Mouse (Mus musculus) retina, embryonic 14.5 days (tissue): ENCODE data around the gene Ociad2.
A peak's percentile ranks its signal among the peaks of the same experiment; 100 is the strongest.

Source experiments
- DNase-seq: peaks from one replicate; pipeline ENCODE4 v3.0.0-alpha.2; 2015; ENCODE audit warnings: low spot score

Ociad2 gene

DNA sequence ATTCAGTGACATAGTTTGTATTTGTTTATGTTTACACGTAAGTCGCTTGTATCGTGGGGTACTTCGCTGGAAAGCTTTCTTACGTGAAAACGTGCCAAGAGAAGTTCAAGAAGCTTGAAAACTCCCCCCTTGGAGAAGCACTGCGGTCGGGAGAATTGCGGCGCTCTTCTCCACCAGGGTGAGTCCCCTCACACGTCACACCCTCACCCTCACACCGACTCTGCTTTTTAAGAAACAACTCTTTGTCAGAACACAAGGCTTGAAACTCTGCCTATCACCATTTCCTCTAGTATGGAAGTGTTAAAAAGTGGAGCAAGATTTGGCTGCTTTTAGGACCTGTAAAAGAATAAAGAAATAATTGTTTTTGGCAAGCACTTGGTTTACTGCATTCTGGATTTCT is 36.3 kb downstream of the Ociad2 start:
- no peak for DNase-seq

DNA sequence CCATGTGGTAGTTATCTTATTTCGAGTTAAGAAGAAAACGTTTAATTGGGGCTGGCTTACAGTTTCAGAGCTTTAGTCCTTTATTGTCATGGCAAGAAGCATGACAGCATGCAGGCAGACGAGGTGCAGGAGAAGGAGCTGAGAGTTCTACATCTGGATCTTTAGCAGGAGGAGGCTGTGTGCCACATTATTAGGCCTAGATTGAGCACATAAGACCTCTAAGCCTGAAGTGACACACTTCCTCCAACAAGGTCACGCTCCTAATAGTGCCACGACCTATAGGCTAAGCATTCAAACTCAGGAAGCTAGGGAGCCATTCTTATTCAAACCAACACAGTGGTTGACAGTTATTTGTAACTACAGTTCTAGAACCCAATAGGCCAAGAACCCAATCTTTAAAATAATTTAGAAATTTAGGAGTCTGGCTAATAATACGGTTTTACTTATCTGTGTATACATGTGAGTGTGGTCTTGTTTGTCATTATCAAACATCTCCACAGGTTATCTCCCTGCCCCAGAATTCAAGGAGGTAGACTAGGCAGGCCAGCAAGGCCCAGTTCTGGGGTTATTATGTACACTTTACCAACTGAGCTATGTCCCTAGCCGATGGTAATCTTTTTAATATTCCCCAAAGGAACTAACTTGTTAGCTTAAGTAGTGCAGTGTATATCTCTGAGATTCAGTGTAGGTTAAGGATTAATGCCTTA is 39.1 kb downstream of the Ociad2 start:
- DNase-seq = no peak

DNA sequence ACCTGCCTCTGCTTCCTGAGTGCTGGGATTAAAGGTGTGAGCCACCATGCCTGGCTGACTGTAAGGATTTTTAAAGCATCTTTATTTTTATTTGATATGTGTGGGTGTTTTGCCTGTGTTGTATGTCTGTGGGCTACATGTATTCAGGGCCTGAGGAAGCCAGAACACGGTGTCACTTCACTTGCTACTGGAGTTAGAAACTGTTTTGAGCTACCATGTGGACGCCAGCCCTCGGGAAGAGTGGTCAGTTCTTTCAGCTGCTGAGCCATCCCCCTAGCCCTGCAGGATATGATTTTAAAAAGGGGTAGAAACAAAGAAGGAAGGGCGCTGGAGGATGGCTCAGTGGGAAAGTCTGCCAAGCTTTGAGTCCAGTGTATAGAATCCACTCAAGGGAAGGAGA is 44.9 kb downstream of the Ociad2 start:
- no peak for DNase-seq

DNA sequence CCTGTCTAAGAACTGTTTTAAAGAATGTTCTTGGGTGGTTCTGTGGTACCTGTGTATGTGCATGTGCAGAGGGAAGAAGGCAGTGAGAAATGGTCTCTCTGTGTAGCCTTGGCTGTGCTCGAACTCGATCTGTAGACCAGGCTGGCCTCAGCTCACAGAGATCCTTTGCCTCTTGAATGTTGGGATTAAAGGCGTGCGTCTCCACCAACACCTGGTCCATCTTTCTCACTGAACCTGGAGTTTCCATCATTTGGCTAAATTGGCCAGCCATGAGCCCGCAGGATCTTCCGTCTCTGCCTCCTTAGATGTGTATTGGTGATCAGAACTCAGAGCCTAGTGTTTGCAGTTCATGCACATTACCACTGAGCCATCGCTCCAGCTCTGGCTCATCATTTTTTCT is 45.8 kb downstream of the Ociad2 start:
- DNase-seq = no peak

DNA sequence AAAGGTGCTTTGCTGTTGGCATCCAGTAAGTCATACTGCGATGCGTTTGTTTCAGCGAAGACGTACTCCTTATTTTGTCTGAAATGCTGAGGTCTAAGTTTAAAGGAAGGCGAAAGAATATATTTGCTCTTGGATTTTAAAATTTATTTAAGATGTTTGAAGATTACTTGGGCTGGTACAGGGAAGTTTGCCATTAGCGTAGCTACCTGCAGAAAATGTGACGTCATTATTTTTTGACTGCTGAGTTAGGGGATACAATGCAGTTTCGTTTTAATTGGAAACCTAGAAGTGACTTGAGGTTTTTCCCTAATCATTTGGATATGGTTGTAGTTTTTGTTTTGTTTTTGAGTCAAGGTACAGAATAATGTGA is 47.4 kb downstream of the Ociad2 start:
- no peak for DNase-seq

DNA sequence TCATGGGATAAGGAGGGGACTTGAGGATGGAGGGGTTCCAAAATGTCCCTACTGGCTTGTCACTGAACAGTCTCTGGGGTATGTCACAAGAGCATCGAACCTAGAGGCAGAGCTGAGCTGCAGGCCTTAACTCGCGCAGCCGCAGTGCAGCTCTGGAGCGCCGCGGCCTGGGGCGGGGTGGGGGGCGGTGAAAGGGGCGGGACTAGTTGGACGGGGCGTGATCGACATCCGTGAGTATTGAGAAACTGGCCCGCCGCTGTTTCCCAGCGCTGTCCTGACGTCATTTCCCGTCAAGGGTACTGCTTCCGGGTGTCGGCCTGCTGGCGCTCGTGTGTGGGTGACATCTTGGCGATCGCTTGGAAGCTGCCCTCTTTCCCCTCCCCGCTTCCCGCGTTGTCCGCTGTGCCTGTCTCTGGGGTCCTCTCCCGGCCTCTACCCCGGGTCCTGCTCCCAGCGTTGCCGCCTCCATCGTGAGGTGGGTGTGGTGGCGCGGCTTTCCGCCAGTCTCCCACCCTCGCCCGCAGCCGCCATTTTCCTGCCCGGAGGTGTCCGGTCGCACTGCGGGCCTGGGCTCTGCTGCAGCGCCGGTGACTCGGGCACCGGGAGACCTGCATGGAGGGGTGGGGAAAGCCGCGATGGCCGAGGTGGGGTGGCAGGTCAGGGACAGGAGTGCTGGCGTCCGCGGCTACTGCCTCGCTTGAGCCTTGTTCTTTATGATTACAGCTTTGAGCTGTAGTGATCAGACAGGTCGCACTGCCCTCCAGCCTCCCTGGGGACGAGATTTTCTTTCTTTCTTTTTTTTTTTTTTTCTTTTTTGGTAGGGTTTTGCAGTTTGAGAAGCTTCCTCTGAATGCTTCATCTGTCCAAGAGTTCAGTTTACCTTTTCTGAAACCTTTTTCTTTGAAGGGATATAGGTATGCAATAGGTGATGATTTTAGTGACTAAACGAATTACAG is 48.0 kb downstream of the Ociad2 start, which contains the start of gene Ociad1:
Gene Ociad1, plus strand, starts transcription at position 283 of the 956 bp plus-strand sequence.
- DNase-seq = peak; percentile 99

DNA sequence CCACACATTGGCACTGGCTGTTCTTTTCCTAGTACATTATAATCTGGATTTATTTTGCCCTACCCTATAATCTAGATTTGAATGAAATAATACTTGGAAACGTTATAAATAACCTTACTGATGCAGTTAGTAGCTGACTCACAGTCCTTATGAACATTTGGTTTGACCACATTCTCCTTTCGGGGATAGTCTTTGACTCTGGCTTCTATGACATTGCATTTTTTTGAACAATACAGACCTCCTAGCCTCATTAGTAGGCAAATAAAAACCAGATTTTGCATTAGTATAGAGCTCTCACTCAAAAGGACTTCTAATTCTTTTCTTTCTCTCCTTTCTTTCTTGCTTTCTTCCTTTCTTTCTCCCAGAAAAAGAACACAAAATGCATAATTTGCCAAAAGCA is 50.9 kb downstream of the Ociad2 start:
- no peak for DNase-seq

DNA sequence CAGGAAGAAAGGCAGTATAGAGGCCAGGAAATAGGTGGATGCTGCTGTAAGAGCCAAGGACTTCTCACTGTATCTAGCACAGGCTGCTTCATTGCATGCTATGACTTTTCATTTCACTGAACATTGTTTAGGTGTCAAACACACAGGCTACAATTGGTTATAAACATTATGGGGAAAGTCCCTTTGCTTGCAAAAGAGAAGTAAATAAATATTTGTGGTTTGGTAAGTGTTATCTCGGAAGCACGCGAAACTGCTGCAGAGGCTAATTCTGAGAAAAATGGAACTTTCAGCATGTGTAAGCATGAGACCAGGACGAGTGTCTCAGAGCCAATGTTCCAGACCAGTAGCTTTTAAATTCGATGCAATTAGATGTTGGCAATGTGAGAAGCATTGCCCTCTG is 54.2 kb downstream of the Ociad2 start:
- no peak for DNase-seq

DNA sequence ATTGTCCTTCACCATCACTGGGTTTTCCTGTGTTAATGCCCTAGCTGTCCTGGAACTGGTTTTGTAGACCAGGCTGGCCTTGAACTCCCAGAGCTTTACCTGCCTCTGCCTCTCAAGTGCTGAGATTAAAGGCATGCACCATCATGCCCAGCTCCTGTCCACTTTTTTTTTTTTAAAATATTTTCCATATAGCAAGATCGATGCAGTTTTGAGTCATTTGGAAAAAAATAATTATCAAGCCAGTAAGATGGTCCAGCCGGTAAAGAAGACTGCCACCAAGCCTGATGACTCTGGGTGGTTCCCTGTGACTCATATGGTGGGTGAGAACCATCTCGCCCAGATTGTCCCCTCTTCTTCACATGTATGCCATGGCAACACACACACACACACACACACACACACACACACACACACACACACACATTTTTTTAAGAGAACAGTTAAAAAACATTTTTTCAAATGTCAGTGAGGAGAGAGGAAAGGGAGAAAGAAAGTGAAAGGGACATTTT is 55.3 kb downstream of the Ociad2 start:
- no peak for DNase-seq

DNA sequence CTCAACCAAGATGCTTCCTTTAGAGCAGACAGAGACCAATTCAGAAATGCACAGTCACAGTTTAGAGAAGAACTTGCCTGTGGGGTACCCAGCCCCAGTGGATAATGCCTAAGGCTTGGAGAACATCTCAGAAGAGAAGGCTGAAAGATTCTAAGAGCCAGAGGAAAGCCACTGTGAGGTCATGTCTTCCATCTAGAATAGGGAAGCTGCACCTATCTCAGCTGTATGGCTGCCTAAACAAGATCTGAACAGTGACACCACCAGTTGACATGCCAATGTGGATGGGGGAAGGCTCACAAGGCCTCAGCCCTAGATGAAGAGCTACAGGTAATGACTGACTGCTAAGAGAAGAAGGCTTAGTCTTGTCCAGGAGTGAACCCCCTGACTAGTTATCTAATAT is 56.8 kb downstream of the Ociad2 start:
- no peak for DNase-seq

DNA sequence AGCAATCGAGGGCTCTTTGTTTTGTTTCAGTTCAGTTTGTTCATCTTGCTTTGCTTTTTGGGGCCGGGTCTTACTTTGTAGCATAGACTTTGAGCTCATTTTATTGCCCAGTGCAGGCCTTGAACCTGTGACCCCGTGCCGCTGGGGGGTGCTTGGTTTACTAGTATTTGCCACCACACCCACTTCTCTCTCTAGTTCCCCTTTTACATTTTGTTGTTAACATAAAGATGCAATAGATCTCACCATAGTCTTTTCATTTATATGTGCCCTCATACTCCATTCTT is 60.3 kb downstream of the Ociad2 start:
- no peak for DNase-seq

DNA sequence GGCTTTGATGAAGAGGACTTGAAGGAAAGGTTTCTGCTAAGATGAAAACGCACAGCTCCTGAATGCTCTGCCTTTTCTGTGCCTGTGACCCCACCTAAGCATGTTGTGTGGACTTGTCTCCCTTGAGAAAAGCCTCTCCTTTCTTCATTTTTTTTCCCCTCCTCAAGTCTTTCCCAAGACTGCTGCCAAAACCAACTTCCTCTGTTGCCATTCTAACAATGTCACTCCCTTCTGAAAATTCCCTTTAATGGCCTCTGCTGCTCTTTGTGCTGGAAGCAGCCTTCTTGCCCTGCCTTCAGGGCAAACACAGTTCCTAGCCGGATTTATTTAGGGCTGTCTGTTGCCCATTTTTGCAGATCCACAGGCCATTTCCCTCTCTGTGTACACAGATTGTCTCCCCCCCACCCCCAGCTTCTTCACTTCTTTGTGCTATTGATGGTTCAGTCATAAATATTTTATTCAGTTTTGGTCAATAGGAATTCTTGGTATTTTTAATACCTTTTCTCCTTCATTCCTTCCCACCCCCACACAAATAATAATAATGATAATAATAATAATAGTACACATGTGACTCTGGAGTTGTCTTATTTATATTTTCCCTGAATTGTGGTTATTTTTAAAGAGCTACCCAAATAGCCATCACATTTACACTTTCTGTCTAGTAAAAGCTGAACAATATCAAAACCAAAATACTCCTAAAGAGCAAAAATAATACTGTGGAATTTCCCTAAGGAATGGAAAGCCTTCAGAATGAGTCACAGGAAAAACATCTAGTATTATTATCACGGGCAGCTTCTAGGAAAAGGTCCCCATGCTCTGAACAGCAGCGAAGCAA is 60.9 kb downstream of the Ociad2 start:
- no peak for DNase-seq

DNA sequence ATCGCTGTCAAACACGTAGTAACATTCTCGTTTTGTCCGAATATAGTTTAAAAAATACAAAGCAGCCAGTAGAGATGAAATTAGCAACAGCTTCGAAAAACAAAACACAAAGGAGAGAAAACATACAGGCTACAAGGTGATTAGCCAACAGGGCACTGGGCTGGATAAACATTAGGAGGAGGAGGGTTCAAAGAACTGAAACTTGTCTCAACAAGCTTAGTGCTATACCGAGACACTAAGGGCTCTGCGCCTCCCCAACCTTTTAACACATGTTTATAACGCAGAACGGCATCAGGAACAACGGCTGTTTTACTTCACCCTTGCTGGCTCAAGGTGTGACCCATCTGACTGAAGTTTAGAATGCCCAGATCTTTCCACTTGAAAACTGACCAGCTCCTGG is 61.6 kb downstream of the Ociad2 start:
- no peak for DNase-seq

DNA sequence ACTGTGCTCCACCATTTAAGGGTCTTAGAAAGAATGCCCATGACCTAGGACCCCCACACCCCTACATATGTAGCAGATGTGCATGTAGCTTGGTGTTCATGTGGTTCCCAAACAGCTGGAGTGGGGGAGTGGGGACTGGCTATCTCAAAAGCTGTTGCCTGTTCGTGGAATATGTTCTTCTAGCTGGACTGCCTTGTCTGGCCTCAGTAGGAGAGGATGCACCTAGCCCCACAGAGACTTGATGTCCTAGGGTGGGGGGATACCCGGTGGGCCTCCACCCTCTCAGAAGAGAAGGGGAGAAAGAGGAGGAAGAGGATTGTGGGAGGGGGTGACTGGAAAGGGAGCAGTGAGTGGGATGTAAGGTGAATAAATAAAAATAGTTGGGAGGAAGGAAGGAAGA is 65.9 kb downstream of the Ociad2 start:
- no peak for DNase-seq

DNA sequence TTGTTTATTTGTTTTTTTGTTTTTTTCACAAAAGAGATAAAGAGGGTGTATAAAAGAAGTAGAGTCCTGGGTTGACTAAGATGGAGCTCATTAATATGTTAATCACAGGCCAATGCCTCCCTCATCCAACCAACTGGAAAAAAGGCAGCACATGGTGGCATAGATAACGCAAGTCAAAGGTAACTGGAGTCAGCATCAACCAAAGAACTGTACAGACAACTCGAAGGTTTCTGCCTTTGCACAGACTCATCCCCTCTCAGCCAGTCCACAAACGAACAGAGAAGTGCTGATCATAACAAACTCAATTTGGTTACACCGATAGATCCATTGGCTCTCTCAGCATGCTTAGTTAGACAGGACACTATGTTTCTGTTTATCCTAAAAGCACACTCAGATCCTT is 67.7 kb downstream of the Ociad2 start:
- DNase-seq = no peak
